Mouse (Mus musculus): ENCODE data around the gene Ahsa1. TPM values are rescaled to one million over a fixed set of nuclear protein-coding genes. Genes with fewer than 3 reads are reported as not detected.

Gene Ahsa1
- polyA plus RNA-seq, 1 experiment from 2014 or later: 69.7 TPM

DNA sequence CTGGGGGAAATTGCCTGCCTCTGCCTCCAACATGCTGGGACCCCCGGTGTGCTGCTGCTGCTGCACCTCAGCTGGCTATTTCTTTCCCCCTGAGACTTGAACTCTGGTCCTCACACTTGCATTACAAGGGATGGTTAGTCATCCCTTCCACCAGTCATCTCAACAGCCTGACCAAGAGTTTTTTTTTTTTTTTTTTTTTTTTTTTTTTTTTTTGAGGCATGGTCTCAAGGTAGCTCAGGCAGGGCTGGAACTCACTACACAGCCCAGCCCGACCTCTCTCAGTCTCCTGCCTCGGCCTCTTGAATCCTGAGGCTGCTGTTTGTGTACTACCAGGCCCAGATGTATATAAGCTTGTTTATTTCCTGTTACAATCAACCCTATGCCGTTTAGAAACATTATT, 18.0 kb downstream of the Ahsa1 start:
- no peak overlapping the region for H3K4me2 ChIP-seq (replicated peaks; ENCODE audit: low read depth)
- WGBS: 76% methylated on average over 4 of the region's 4 CpGs
- H3K4me1 ChIP-seq (replicated peaks; ENCODE audit: control insufficient read depth, insufficient read depth, low read length): 0 out of 2 replicates have a peak, but pooled peaks cover 1% of the 10 kb centered on the region
- no peak for TF ChIP-seq CTCF (IDR thresholded peaks at IDR 0.05; ENCODE audit: low read depth)
- no peak overlapping the region for H3K27ac ChIP-seq (ENCODE audit: low read depth, low read length)
- no peaks in the 10 kb centered on the region for H3K36me3 ChIP-seq (ENCODE audit: control insufficient read depth, insufficient read depth)
- no peaks in the 10 kb centered on the region for H3K27me3 ChIP-seq (replicated peaks; ENCODE audit: control insufficient read depth, insufficient read depth, low read length)
- H3K4me3 ChIP-seq (ENCODE audit: low read depth, low read length): no peak overlapping the region
- H3K9ac ChIP-seq (ENCODE audit: low read depth, low read length): no peak overlapping the region
- ATAC-seq: no peak
- H3K9me3 ChIP-seq (ENCODE audit: control insufficient read depth): no peaks in the 10 kb centered on the region

- Histone ChIP-seq H3K4me2 (replicated peaks; ENCODE audit: low read depth) (no peak overlapping the region), H3K4me3 (ENCODE audit: low read depth, low read length) (no peak overlapping the region), H3K27ac (ENCODE audit: low read depth, low read length) (no peak overlapping the region), H3K4me1 (replicated peaks; ENCODE audit: control insufficient read depth, insufficient read depth, low read length) (no peaks in the 10 kb centered on the region), H3K9me3 (ENCODE audit: control insufficient read depth) (no peaks in the 10 kb centered on the region), H3K9ac (ENCODE audit: low read depth, low read length) (no peak overlapping the region), H3K27me3 (replicated peaks; ENCODE audit: control insufficient read depth, insufficient read depth, low read length) (no peaks in the 10 kb centered on the region), H3K36me3 (ENCODE audit: control insufficient read depth, insufficient read depth) (no peaks in the 10 kb centered on the region)
- WGBS: 80% methylated on average over 5 of the region's 5 CpGs
- ATAC-seq: no peak
- no peak for TF ChIP-seq CTCF (IDR thresholded peaks at IDR 0.05; ENCODE audit: low read depth)
These were observed 18.4 kb downstream of the Ahsa1 start for GRCm38 (mm10) chr12:87284726-87285125.

DNA sequence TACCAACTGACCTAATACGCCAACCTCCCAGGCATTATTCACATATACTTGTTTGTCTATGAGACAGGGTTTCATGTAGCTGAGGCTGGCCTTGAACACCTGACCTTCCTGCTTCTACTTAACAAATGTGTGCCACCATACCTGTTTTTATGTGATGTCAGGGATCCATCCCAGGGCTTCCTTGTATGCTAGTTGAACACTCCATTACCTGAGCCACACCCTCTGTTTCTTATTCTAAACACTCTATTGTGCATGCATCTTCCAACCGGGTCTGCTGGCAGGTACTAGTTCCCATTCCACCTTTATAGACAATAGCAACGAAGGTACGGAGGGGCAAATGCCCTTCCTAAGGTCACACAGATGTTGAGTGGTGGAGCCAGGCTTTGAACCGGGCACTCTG, 22.8 kb downstream of the Ahsa1 start:
- Histone ChIP-seq H3K27ac (ENCODE audit: low read depth, low read length) (no peak overlapping the region), H3K36me3 (ENCODE audit: control insufficient read depth, insufficient read depth) (no peaks in the 10 kb centered on the region), H3K9ac (ENCODE audit: low read depth, low read length) (no peak overlapping the region), H3K4me3 (ENCODE audit: low read depth, low read length) (no peak overlapping the region), H3K9me3 (ENCODE audit: control insufficient read depth) (no peaks in the 10 kb centered on the region), H3K4me2 (replicated peaks; ENCODE audit: low read depth) (no peak overlapping the region), H3K27me3 (replicated peaks; ENCODE audit: control insufficient read depth, insufficient read depth, low read length) (no peaks in the 10 kb centered on the region), H3K4me1 (replicated peaks; ENCODE audit: control insufficient read depth, insufficient read depth, low read length) (no peaks in the 10 kb centered on the region)
- whole genome bisulfite sequencing: 95% methylated on average over 5 of the region's 5 CpGs
- ATAC-seq: no peak
- no peak for TF ChIP-seq CTCF (IDR thresholded peaks at IDR 0.05; ENCODE audit: low read depth)

GRCm38 (mm10) chr12:87293934-87294333, 27.7 kb downstream of the Ahsa1 start:
- no peak overlapping the region for H3K4me2 ChIP-seq (replicated peaks; ENCODE audit: low read depth)
- no peak for TF ChIP-seq CTCF (IDR thresholded peaks at IDR 0.05; ENCODE audit: low read depth)
- ATAC-seq: no peak
- no peaks in the 10 kb centered on the region for H3K4me1 ChIP-seq (replicated peaks; ENCODE audit: control insufficient read depth, insufficient read depth, low read length)
- no peaks in the 10 kb centered on the region; the same call in 1 of the 2 replicates for H3K27me3 ChIP-seq (replicated peaks; ENCODE audit: control insufficient read depth, insufficient read depth, low read length)
- no peak overlapping the region for H3K4me3 ChIP-seq (ENCODE audit: low read depth, low read length)
- no peak overlapping the region for H3K9ac ChIP-seq (ENCODE audit: low read depth, low read length)
- no peak overlapping the region for H3K27ac ChIP-seq (ENCODE audit: low read depth, low read length)
- WGBS: 75% methylated on average over 6 of the region's 6 CpGs
- no peaks in the 10 kb centered on the region for H3K9me3 ChIP-seq (ENCODE audit: control insufficient read depth)
- H3K36me3 ChIP-seq (ENCODE audit: control insufficient read depth, insufficient read depth): no peaks in the 10 kb centered on the region

GRCm38 (mm10) chr12:87299037-87299656, 32.9 kb downstream of the Ahsa1 start:
- no peaks in the 10 kb centered on the region for H3K9me3 ChIP-seq (ENCODE audit: control insufficient read depth)
- no peaks in the 10 kb centered on the region; the same call in 1 of the 2 replicates for H3K27me3 ChIP-seq (replicated peaks; ENCODE audit: control insufficient read depth, insufficient read depth, low read length)
- no peaks in the 10 kb centered on the region for H3K36me3 ChIP-seq (ENCODE audit: control insufficient read depth, insufficient read depth)
- H3K27ac ChIP-seq (ENCODE audit: low read depth, low read length): no peak overlapping the region
- WGBS: 11% methylated on average over 29 of the region's 29 CpGs
- no peaks in the 10 kb centered on the region for H3K4me1 ChIP-seq (replicated peaks; ENCODE audit: control insufficient read depth, insufficient read depth, low read length)
- H3K4me3 ChIP-seq (ENCODE audit: low read depth, low read length): peak overlapping the region; percentile 70
- peak overlapping the region; percentile 99 for H3K4me2 ChIP-seq (replicated peaks; ENCODE audit: low read depth)
- TF ChIP-seq CTCF (IDR thresholded peaks at IDR 0.05; ENCODE audit: low read depth): peak; percentile 17; the same call in 1 of the 2 replicates
- H3K9ac ChIP-seq (ENCODE audit: low read depth, low read length): peak overlapping the region; percentile 56; the same call in 1 of the 2 replicates
- peak; percentile 9; the same call in 1 of the 2 replicates for ATAC-seq

- ATAC-seq: peak; percentile 66
- under 1% methylated on average over 61 of the region's 86 CpGs for WGBS
These were observed 33.6 kb downstream of the Ahsa1 start, which contains the start of gene Ism2 for GRCm38 (mm10) chr12:87299657-87300440. Ism2 (minus strand) TSS chr12:87299705.

More at GRCm38 (mm10) chr12:87299657-87300440, 33.6 kb downstream of the Ahsa1 start, which contains the start of gene Ism2:
- 0 out of 2 replicates have a peak, but pooled peaks have one; percentile 0 for TF ChIP-seq CTCF (IDR thresholded peaks at IDR 0.05; ENCODE audit: low read depth)
- H3K4me1 ChIP-seq (replicated peaks; ENCODE audit: control insufficient read depth, insufficient read depth, low read length): no peaks in the 10 kb centered on the region
- peak within 1 kb of the TSS; percentile 56 for H3K9ac ChIP-seq (ENCODE audit: low read depth, low read length)
- no peaks in the 10 kb centered on the region; the same call in 1 of the 2 replicates for H3K27me3 ChIP-seq (replicated peaks; ENCODE audit: control insufficient read depth, insufficient read depth, low read length)
- H3K36me3 ChIP-seq (ENCODE audit: control insufficient read depth, insufficient read depth): no peaks in the 10 kb centered on the region
- no peaks in the 10 kb centered on the region for H3K9me3 ChIP-seq (ENCODE audit: control insufficient read depth)
- H3K4me2 ChIP-seq (replicated peaks; ENCODE audit: low read depth): peak within 1 kb of the TSS; percentile 99
- H3K4me3 ChIP-seq (ENCODE audit: low read depth, low read length): peak within 1 kb of the TSS; percentile 70
- no peak within 1 kb of the TSS for H3K27ac ChIP-seq (ENCODE audit: low read depth, low read length)

Measured in intestine, postnatal 0 days (tissue).